ENCODE assay signal across 8 mouse cellular contexts in the genomic region with DNA sequence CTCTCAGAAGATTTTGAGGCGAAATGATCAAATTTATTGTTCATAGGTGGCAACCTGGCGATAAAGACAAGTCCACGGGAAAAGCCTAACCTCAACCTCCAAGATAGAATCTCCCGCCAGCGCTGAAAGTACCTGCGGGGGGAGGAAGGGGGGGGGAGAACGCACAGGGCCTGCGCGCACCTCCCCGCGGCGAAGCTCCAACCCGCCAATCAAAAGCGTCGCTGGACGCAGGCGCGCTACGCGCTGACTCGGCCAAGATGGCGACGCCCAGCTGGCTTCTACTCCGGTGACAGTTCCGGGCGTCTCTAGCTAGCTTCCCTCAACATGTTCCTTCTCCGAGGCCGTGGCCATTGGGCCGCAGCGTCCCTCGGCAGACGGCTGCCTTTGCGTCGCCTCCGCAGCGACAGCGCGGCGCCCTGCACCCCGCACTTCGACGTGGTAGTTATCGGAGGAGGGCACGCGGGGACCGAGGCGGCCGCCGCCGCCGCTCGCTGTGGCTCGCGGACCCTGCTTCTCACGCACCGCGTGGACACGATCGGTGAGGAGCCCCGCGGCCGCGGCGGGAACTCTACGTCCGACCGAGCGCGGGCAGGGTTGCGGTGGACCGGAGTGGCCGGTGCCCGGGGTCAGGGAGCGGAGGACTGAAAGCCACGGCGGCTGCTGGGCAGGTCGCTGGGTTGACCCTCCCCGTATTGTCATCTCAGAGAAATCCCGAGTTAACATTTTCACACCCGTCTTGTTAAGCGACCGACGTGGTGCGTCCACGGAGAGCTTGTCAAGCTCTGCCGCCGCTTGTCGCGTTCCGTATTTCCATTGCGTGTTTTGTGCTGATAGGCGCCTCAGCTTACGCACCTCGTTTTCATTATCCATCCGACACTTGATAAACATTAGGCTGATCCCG. TPM values are rescaled to one million over a fixed set of nuclear protein-coding genes. Genes with fewer than 3 reads are reported as not detected.
DNase-seq lines count a peak whose midpoint lies in the region; ATAC-seq and TF ChIP-seq lines count a peak whose summit lies in the region.

A gene (plus strand): TSS at position 236 of the 901 bp plus-strand sequence.
A gene (minus strand): TSS at position 814 of the 901 bp plus-strand sequence.

- peak within 1 kb of the TSS; percentile 91 for H3K9ac ChIP-seq in embryonic facial prominence, embryonic 13.5 days
- peak within 1 kb of the TSS; percentile 77 for H3K9ac ChIP-seq in limb, embryonic 14.5 days (ENCODE audit: low read depth, low read length, severe bottlenecking)
- peak within 1 kb of the TSS; percentile 87 for H3K9ac ChIP-seq in midbrain, postnatal 0 days (replicated peaks; ENCODE audit: low read length, poor library complexity, severe bottlenecking)

- DNase-seq in 3134 (ENCODE audit: extremely low read depth, insufficient read length, low spot score), result peak; percentile 90
- peak; percentile 90 to 94 for DNase-seq in adrenal gland, postnatal 36 days
- DNase-seq in heart, adult 8-10 months (ENCODE audit: low spot score), result peak; percentile 85
- peak; percentile 83 for DNase-seq in kidney, adult 9 months
- DNase-seq in limb, embryonic 14.5 days (ENCODE audit: low spot score), result peak; percentile 92
- peak; percentile 95 for DNase-seq in midbrain, postnatal 0 days (ENCODE audit: low spot score)
- peak; percentile 82 to 85 for DNase-seq in spleen, postnatal 14 days (ENCODE audit: low spot score in 2 of 2)

- peak within 1 kb of the TSS; percentile 97 for H3K4me3 ChIP-seq in embryonic facial prominence, embryonic 13.5 days
- peak within 1 kb of the TSS; percentile 83 for H3K4me3 ChIP-seq in limb, embryonic 14.5 days (replicated peaks; ENCODE audit: low read length)
- H3K4me3 ChIP-seq in midbrain, postnatal 0 days (ENCODE audit: low read depth, low read length), result peak within 1 kb of the TSS; percentile 93

- peak; percentile 76; the same call in 1 of the 2 replicates for TF ChIP-seq POLR2A in limb, embryonic 14.5 days (IDR thresholded peaks at IDR 0.05; ENCODE audit: borderline replicate concordance, extremely low read depth, insufficient read depth, insufficient read length)

- H3K36me3 ChIP-seq in embryonic facial prominence, embryonic 13.5 days, result peaks cover 24% of the 10 kb centered on the region
- peaks cover 21% of the 10 kb centered on the region for H3K36me3 ChIP-seq in limb, embryonic 14.5 days (ENCODE audit: control insufficient read depth, insufficient read depth, low read length)
- peaks cover 9% of the 10 kb centered on the region for H3K36me3 ChIP-seq in midbrain, postnatal 0 days (ENCODE audit: insufficient read depth, low read length)

- no peaks in the 10 kb centered on the region for H3K9me3 ChIP-seq in embryonic facial prominence, embryonic 13.5 days
- H3K9me3 ChIP-seq in limb, embryonic 14.5 days (ENCODE audit: control insufficient read depth, low read length), result no peaks in the 10 kb centered on the region
- no peaks in the 10 kb centered on the region for H3K9me3 ChIP-seq in midbrain, postnatal 0 days (ENCODE audit: low read length)

- H3K27me3 ChIP-seq in embryonic facial prominence, embryonic 13.5 days, result peaks cover 38% of the 10 kb centered on the region
- H3K27me3 ChIP-seq in limb, embryonic 14.5 days (ENCODE audit: control insufficient read depth, insufficient read depth, low read length), result peaks cover 15% of the 10 kb centered on the region; the same call in 1 of the 2 replicates
- H3K27me3 ChIP-seq in midbrain, postnatal 0 days (ENCODE audit: insufficient read depth, low read length), result peaks cover 27% of the 10 kb centered on the region

- H3K4me2 ChIP-seq in embryonic facial prominence, embryonic 13.5 days, result peak within 1 kb of the TSS; percentile 60
- H3K4me2 ChIP-seq in limb, embryonic 14.5 days (replicated peaks; ENCODE audit: low read depth, low read length, severe bottlenecking), result peak within 1 kb of the TSS; percentile 69
- peak within 1 kb of the TSS; percentile 66 for H3K4me2 ChIP-seq in midbrain, postnatal 0 days (ENCODE audit: low read depth, low read length, poor library complexity, severe bottlenecking)

- H3K27ac ChIP-seq in embryonic facial prominence, embryonic 13.5 days, result peak within 1 kb of the TSS; percentile 87
- H3K27ac ChIP-seq in limb, embryonic 14.5 days (replicated peaks; ENCODE audit: low read depth, low read length), result peak within 1 kb of the TSS; percentile 87
- H3K27ac ChIP-seq in midbrain, postnatal 0 days (ENCODE audit: low read depth, low read length), result peak within 1 kb of the TSS; percentile 95

- peaks cover 7% of the 10 kb centered on the region for H3K4me1 ChIP-seq in embryonic facial prominence, embryonic 13.5 days
- peaks cover 4% of the 10 kb centered on the region for H3K4me1 ChIP-seq in limb, embryonic 14.5 days (ENCODE audit: control insufficient read depth, insufficient read depth, low read length)
- peaks cover 6% of the 10 kb centered on the region; the same call in 1 of the 2 replicates for H3K4me1 ChIP-seq in midbrain, postnatal 0 days (ENCODE audit: insufficient read depth, low read length)

- ATAC-seq in embryonic facial prominence, embryonic 13.5 days (ENCODE audit: insufficient number of reproducible peaks, insufficient read depth, low FRiP score, low TSS enrichment, low read depth), result peak; percentile 87
- peak; percentile 95 for ATAC-seq in limb, embryonic 14.5 days (ENCODE audit: low FRiP score, low read depth)
- ATAC-seq in midbrain, postnatal 0 days (ENCODE audit: low FRiP score), result peak; percentile 94

- TF ChIP-seq CTCF in midbrain, postnatal 0 days (IDR thresholded peaks at IDR 0.05), result 0 out of 2 replicates have a peak, but pooled peaks have one; percentile 12

- WGBS in embryonic facial prominence, embryonic 13.5 days, result under 1% methylated on average over 96 of the region's 96 CpGs
- under 1% methylated on average over 93 of the region's 96 CpGs for WGBS in limb, embryonic 14.5 days
- WGBS in midbrain, postnatal 0 days, result under 1% methylated on average over 95 of the region's 96 CpGs

RNA-seq across cellular contexts. Expression of the first gene that starts in this region (rescaled TPM):
- total RNA-seq in adrenal gland, postnatal 36 days (2021), result 10 to 100 TPM; 29.4 to 30.8 TPM
- polyA plus RNA-seq in embryonic facial prominence, embryonic 13.5 days (2015; fragmentation: Nextera tagmentation; extraction: Ambion mirVana), result 22.4 and 23.9 TPM in 2 replicates
- total RNA-seq in heart, adult 8-10 months (2022), result 10 to 100 TPM; 23.6 to 29.9 (median 27.6) TPM
- 19.2 and 20.3 TPM in 2 replicates for polyA plus RNA-seq in limb, embryonic 14.5 days (2012; rRNA removed)
- polyA plus RNA-seq in limb, embryonic 14.5 days (2014; fragmentation: Nextera tagmentation; extraction: Ambion mirVana), result 22.7 and 23.3 TPM in 2 replicates
- 27.1 and 27.5 TPM in 2 replicates for total RNA-seq in midbrain, postnatal 0 days (2014; rRNA removed)
- polyA plus RNA-seq in midbrain, postnatal 0 days (2015; fragmentation: Nextera tagmentation; extraction: Ambion mirVana), result 18.5 and 18.7 TPM in 2 replicates

RNA-seq across cellular contexts. Expression of the second gene that starts in this region (rescaled TPM):
- under 1 TPM in 1 of 2 experiments, not detected in 1; 0.30 TPM for total RNA-seq in adrenal gland, postnatal 36 days (2021)
- polyA plus RNA-seq in embryonic facial prominence, embryonic 13.5 days (2015; fragmentation: Nextera tagmentation; extraction: Ambion mirVana), result 0.41 and 0.80 TPM in 2 replicates
- total RNA-seq in heart, adult 8-10 months (2022), result not detected
- polyA plus RNA-seq in limb, embryonic 14.5 days (2012; rRNA removed), result 0.15 and 0.18 TPM in 2 replicates
- 0.39 and 0.83 TPM in 2 replicates for polyA plus RNA-seq in limb, embryonic 14.5 days (2014; fragmentation: Nextera tagmentation; extraction: Ambion mirVana)
- total RNA-seq in midbrain, postnatal 0 days (2014; rRNA removed), result 0.47 and 5.4 TPM in 2 replicates
- 3.7 and 4.1 TPM in 2 replicates for polyA plus RNA-seq in midbrain, postnatal 0 days (2015; fragmentation: Nextera tagmentation; extraction: Ambion mirVana)

Comparison
In these comparisons a context has a peak if more than half of its experiments do, and no peak if none do; other contexts are left out.
1. Peak in every context shown above with its lines: DNase-seq, ATAC-seq, H3K4me3 ChIP-seq and H3K27ac ChIP-seq.